Mouse (Mus musculus): ENCODE measurements around the gene Lnpk. TPM values are rescaled to one million over a fixed set of nuclear protein-coding genes. Genes with fewer than 3 reads are reported as not detected.

Lnpk gene
- total RNA-seq (2021): 10 to 100 TPM; 68.4 to 72.1 TPM
- long read RNA-seq, experiment 1, transcript Lnpk-201 (13 exons, 3,195 nt): major isoform, 71 of 96 reads
- long read RNA-seq, experiment 1, transcript Lnpk-203 (14 exons, 3,321 nt): minor isoform, 14 of 96 reads
- long read RNA-seq, experiment 1, partial matches to known transcripts: 0 of 96 reads
- long read RNA-seq, experiment 1, other reads (novel, unspliced or antisense): 10 of 96 reads
- long read RNA-seq, experiment 2, transcript Lnpk-201 (13 exons, 3,195 nt): major isoform, 44 of 53 reads
- long read RNA-seq, experiment 2, partial matches to known transcripts: 0 of 53 reads
- long read RNA-seq, experiment 2, other reads (novel, unspliced or antisense): 4 of 53 reads

GRCm38 (mm10) chr2:74578843-74579489 lies at the start of gene Lnpk:
Gene Lnpk, minus strand, starts transcription at chr2:74579435.
- intact Hi-C loops (cut with DNase I): loop anchor here (5.0 kb wide), 1 partner anchor 277 kb away; no protein-coding TSS in a partner anchor
- peak; percentile 89 to 95 for DNase-seq (ENCODE audit: low spot score in 2 of 2)

- intact Hi-C loops (cut with DNase I): no loop called here
- DNase-seq (ENCODE audit: low spot score in 2 of 2): no peak
Observed at GRCm38 (mm10) chr2:74620368-74620767, 41.1 kb upstream of the Lnpk start.

GRCm38 (mm10) chr2:74619676-74620246 lies 40.5 kb upstream of the Lnpk start:
- intact Hi-C loops (cut with DNase I): no loop called here
- no peak for DNase-seq (ENCODE audit: low spot score in 2 of 2)

GRCm38 (mm10) chr2:74617706-74618105 lies 38.5 kb upstream of the Lnpk start:
- intact Hi-C loops (cut with DNase I): no loop called here

GRCm38 (mm10) chr2:74611406-74611805 lies 32.2 kb upstream of the Lnpk start:
- DNase-seq (ENCODE audit: low spot score in 2 of 2): no peak
- intact Hi-C loops (cut with DNase I): no loop called here

More at GRCm38 (mm10) chr2:74617706-74618105, 38.5 kb upstream of the Lnpk start:
- no peak for DNase-seq (ENCODE audit: low spot score in 2 of 2)

- intact Hi-C loops (cut with DNase I): no loop called here
- no peak for DNase-seq (ENCODE audit: low spot score in 2 of 2)
Observed at GRCm38 (mm10) chr2:74609350-74609749, 30.1 kb upstream of the Lnpk start.

GRCm38 (mm10) chr2:74606087-74606760 lies 27.0 kb upstream of the Lnpk start:
- intact Hi-C loops (cut with DNase I): no loop called here
- no peak for DNase-seq (ENCODE audit: low spot score in 2 of 2)

GRCm38 (mm10) chr2:74604011-74604410 lies 24.8 kb upstream of the Lnpk start:
- intact Hi-C loops (cut with DNase I): no loop called here
- no peak for DNase-seq (ENCODE audit: low spot score in 2 of 2)

GRCm38 (mm10) chr2:74602483-74602882 lies 23.2 kb upstream of the Lnpk start:
- intact Hi-C loops (cut with DNase I): no loop called here

GRCm38 (mm10) chr2:74597169-74597568 lies 17.9 kb upstream of the Lnpk start:
- no peak for DNase-seq (ENCODE audit: low spot score in 2 of 2)
- intact Hi-C loops (cut with DNase I): no loop called here

More at GRCm38 (mm10) chr2:74602483-74602882, 23.2 kb upstream of the Lnpk start:
- no peak for DNase-seq (ENCODE audit: low spot score in 2 of 2)

- no peak for DNase-seq (ENCODE audit: low spot score in 2 of 2)
- intact Hi-C loops (cut with DNase I): no loop called here
Observed at GRCm38 (mm10) chr2:74596094-74596493, 16.9 kb upstream of the Lnpk start.

- intact Hi-C loops (cut with DNase I): loop anchor here (5.0 kb wide), 1 partner anchor 276 kb away; no protein-coding TSS in a partner anchor
- DNase-seq (ENCODE audit: low spot score in 2 of 2): peak; percentile 3 to 33
Observed at GRCm38 (mm10) chr2:74578146-74578842, 941 bp downstream of the Lnpk start.

GRCm38 (mm10) chr2:74570390-74570789 lies 8.8 kb downstream of the Lnpk start:
- DNase-seq (ENCODE audit: low spot score in 2 of 2): no peak
- intact Hi-C loops (cut with DNase I): loop anchor here (1.0 kb wide), 1 partner anchor 16 kb away; no protein-coding TSS in a partner anchor

- DNase-seq (ENCODE audit: low spot score in 2 of 2): no peak
- intact Hi-C loops (cut with DNase I): no loop called here
Observed at GRCm38 (mm10) chr2:74559822-74560221, 19.4 kb downstream of the Lnpk start.

- DNase-seq (ENCODE audit: low spot score in 2 of 2): no peak
- intact Hi-C loops (cut with DNase I): no loop called here
Observed at GRCm38 (mm10) chr2:74559092-74559491, 20.1 kb downstream of the Lnpk start.

GRCm38 (mm10) chr2:74557451-74557850 lies 21.8 kb downstream of the Lnpk start:
- intact Hi-C loops (cut with DNase I): no loop called here
- no peak for DNase-seq (ENCODE audit: low spot score in 2 of 2)

- intact Hi-C loops (cut with DNase I): no loop called here
- no peak for DNase-seq (ENCODE audit: low spot score in 2 of 2)
Observed at GRCm38 (mm10) chr2:74551929-74552328, 27.3 kb downstream of the Lnpk start.

GRCm38 (mm10) chr2:74548306-74548705 lies 30.9 kb downstream of the Lnpk start:
- intact Hi-C loops (cut with DNase I): no loop called here
- no peak for DNase-seq (ENCODE audit: low spot score in 2 of 2)

- DNase-seq (ENCODE audit: low spot score in 2 of 2): no peak
- intact Hi-C loops (cut with DNase I): no loop called here
Observed at GRCm38 (mm10) chr2:74508302-74508701, 70.9 kb downstream of the Lnpk start.
